Mouse (Mus musculus) kidney, embryonic 16.5 days (tissue): Measurements from ENCODE around the gene Bri3. TPM values are rescaled to one million over a fixed set of nuclear protein-coding genes. Genes with fewer than 3 reads are reported as not detected.

Source experiments
- ATAC-seq: fragments of 200-750 bp; cut with Nextera tagmentation; 2 replicates; pipeline ENCODE4 v1.8.0; 2017; ENCODE audit warnings: moderate TSS enrichment; ENCODE audit not compliant: low FRiP score, low TSS enrichment
- H3K27ac ChIP-seq: fragments of 300-500 bp; sonication (generic); 2 replicates; pipeline ENCODE4 v1.5.1; 2014; ENCODE audit warnings: low read length
- H3K27me3 ChIP-seq: fragments of 300-500 bp; sonication (generic); 2 replicates; pipeline ENCODE4 v1.6.1; 2014; ENCODE audit warnings: low read length, control low read depth, mixed read lengths; ENCODE audit not compliant: insufficient read depth
- H3K36me3 ChIP-seq: fragments of 300-500 bp; sonication (generic); 2 replicates; pipeline ENCODE4 v1.6.1; 2014; ENCODE audit warnings: low read length, control low read depth, mixed read lengths; ENCODE audit not compliant: insufficient read depth
- H3K4me1 ChIP-seq: fragments of 300-500 bp; sonication (generic); 2 replicates; pipeline ENCODE4 v1.6.1; 2014; ENCODE audit warnings: low read length, control low read depth, mixed read lengths; ENCODE audit not compliant: insufficient read depth
- H3K4me2 ChIP-seq: fragments of 300-500 bp; sonication (generic); replicated peaks from 2 replicates; pipeline ENCODE4 v1.6.1; 2014; ENCODE audit warnings: low read depth, low read length
- H3K4me3 ChIP-seq: fragments of 300-500 bp; sonication (generic); 2 replicates; pipeline ENCODE4 v1.5.1; 2014; ENCODE audit warnings: mild to moderate bottlenecking, low read length
- H3K9ac ChIP-seq: fragments of 300-500 bp; sonication (generic); replicated peaks from 2 replicates; pipeline ENCODE4 v1.6.1; 2014; ENCODE audit warnings: low read length
- H3K9me3 ChIP-seq: fragments of 300-500 bp; sonication (generic); 2 replicates; pipeline ENCODE4 v1.6.1; 2016; ENCODE audit warnings: low read length, control low read depth
- WGBS: fragments of 180-500 bp; shearing (Covaris S2); extraction: QIAGEN DNeasy Blood & Tissue Kit; methylation state at CpG from one replicate; pipeline ENCODE4 v1.1.7; 2014; 5-methylcytosine and 5-hydroxymethylcytosine counted together
- polyA plus RNA-seq: library from polyadenylated mRNA; unstranded; fragments of >200 nt; fragmentation: Nextera tagmentation; extraction: Ambion mirVana; gene quantifications from 2 replicates; pipeline ENCODE4 v1.2.1, GENCODE M21; 2015

Gene Bri3
- polyA plus RNA-seq, 1 experiment from 2014 or later: 112 TPM

- Histone ChIP-seq H3K36me3 (peaks cover 13% of the 10 kb centered on the region; the same call in 1 of the 2 replicates), H3K4me1 (peaks cover 58% of the 10 kb centered on the region), H3K4me2 (peak overlapping the region; percentile 68), H3K9ac (peak overlapping the region; percentile 97), H3K27me3 (no peaks in the 10 kb centered on the region), H3K9me3 (no peaks in the 10 kb centered on the region), H3K4me3 (peak overlapping the region; percentile 91), H3K27ac (peak overlapping the region; percentile 95)
- 57% methylated on average over 3 of the region's 3 CpGs for WGBS
- ATAC-seq: no peak
Observed at GRCm38 (mm10) chr5:144257451-144258110, 13.3 kb downstream of the Bri3 start.

GRCm38 (mm10) chr5:144258131-144258611, 13.9 kb downstream of the Bri3 start:
- peak overlapping the region; percentile 97 for H3K9ac ChIP-seq
- peaks cover 61% of the 10 kb centered on the region for H3K4me1 ChIP-seq
- H3K36me3 ChIP-seq: peaks cover 17% of the 10 kb centered on the region; the same call in 1 of the 2 replicates
- no peaks in the 10 kb centered on the region for H3K9me3 ChIP-seq
- peak overlapping the region; percentile 68 for H3K4me2 ChIP-seq
- H3K4me3 ChIP-seq: peak overlapping the region; percentile 91
- WGBS: 15% methylated on average over 14 of the region's 14 CpGs
- H3K27ac ChIP-seq: peak overlapping the region; percentile 41
- ATAC-seq: no peak
- no peaks in the 10 kb centered on the region for H3K27me3 ChIP-seq

- Histone ChIP-seq H3K36me3 (peaks cover 18% of the 10 kb centered on the region; the same call in 1 of the 2 replicates), H3K4me2 (peak overlapping the region; percentile 68), H3K4me3 (peak overlapping the region; percentile 91), H3K27ac (peak overlapping the region; percentile 41), H3K9me3 (no peaks in the 10 kb centered on the region), H3K4me1 (peaks cover 65% of the 10 kb centered on the region), H3K9ac (peak overlapping the region; percentile 97), H3K27me3 (no peaks in the 10 kb centered on the region)
- ATAC-seq: no peak
- WGBS: 31% methylated on average over 2 of the region's 2 CpGs
Observed at GRCm38 (mm10) chr5:144258687-144259086, 14.4 kb downstream of the Bri3 start.

- 55% methylated on average over 6 of the region's 6 CpGs for WGBS
Observed at GRCm38 (mm10) chr5:144259228-144259627, 15.0 kb downstream of the Bri3 start.

GRCm38 (mm10) chr5:144260464-144260863, 16.2 kb downstream of the Bri3 start:
- 76% methylated on average over 8 of the region's 8 CpGs for WGBS
- Histone ChIP-seq H3K9me3 (no peaks in the 10 kb centered on the region), H3K36me3 (peaks cover 29% of the 10 kb centered on the region; the same call in 1 of the 2 replicates), H3K27me3 (no peaks in the 10 kb centered on the region), H3K4me3 (no peak overlapping the region), H3K27ac (no peak overlapping the region), H3K9ac (no peak overlapping the region), H3K4me1 (peaks cover 58% of the 10 kb centered on the region), H3K4me2 (no peak overlapping the region)
- no peak for ATAC-seq

More at GRCm38 (mm10) chr5:144259228-144259627, 15.0 kb downstream of the Bri3 start:
- Histone ChIP-seq H3K4me3 (peak overlapping the region; percentile 91), H3K27me3 (no peaks in the 10 kb centered on the region), H3K4me1 (peaks cover 61% of the 10 kb centered on the region), H3K9me3 (no peaks in the 10 kb centered on the region), H3K27ac (peak overlapping the region; percentile 41; the same call in 1 of the 2 replicates), H3K36me3 (peaks cover 19% of the 10 kb centered on the region; the same call in 1 of the 2 replicates), H3K4me2 (peak overlapping the region; percentile 68), H3K9ac (peak overlapping the region; percentile 97)
- ATAC-seq: no peak

GRCm38 (mm10) chr5:144261309-144261708, 17.1 kb downstream of the Bri3 start:
- ATAC-seq: no peak
- H3K4me1 ChIP-seq: peaks cover 58% of the 10 kb centered on the region
- H3K9ac ChIP-seq: no peak overlapping the region; the same call in 1 of the 2 replicates
- H3K36me3 ChIP-seq: peaks cover 36% of the 10 kb centered on the region
- no peak overlapping the region for H3K4me2 ChIP-seq
- WGBS: 81% methylated on average over 9 of the region's 9 CpGs
- H3K27ac ChIP-seq: no peak overlapping the region
- H3K9me3 ChIP-seq: no peaks in the 10 kb centered on the region
- H3K27me3 ChIP-seq: no peaks in the 10 kb centered on the region
- H3K4me3 ChIP-seq: no peak overlapping the region

GRCm38 (mm10) chr5:144261829-144262228, 17.6 kb downstream of the Bri3 start:
- Histone ChIP-seq H3K36me3 (peaks cover 42% of the 10 kb centered on the region), H3K9me3 (no peaks in the 10 kb centered on the region), H3K27ac (no peak overlapping the region), H3K27me3 (no peaks in the 10 kb centered on the region), H3K4me1 (peaks cover 55% of the 10 kb centered on the region), H3K9ac (no peak overlapping the region), H3K4me2 (no peak overlapping the region), H3K4me3 (no peak overlapping the region)
- ATAC-seq: no peak
- 82% methylated on average over 5 of the region's 5 CpGs for WGBS

- H3K27me3 ChIP-seq: no peaks in the 10 kb centered on the region
- no peak overlapping the region for H3K9ac ChIP-seq
- no peak overlapping the region for H3K27ac ChIP-seq
- no peak for ATAC-seq
- 57% methylated on average over 9 of the region's 9 CpGs for WGBS
- H3K4me2 ChIP-seq: no peak overlapping the region
- no peak overlapping the region for H3K4me3 ChIP-seq
- H3K4me1 ChIP-seq: peaks cover 42% of the 10 kb centered on the region
- H3K9me3 ChIP-seq: no peaks in the 10 kb centered on the region
- H3K36me3 ChIP-seq: peaks cover 49% of the 10 kb centered on the region
Observed at GRCm38 (mm10) chr5:144263082-144263481, 18.8 kb downstream of the Bri3 start.

GRCm38 (mm10) chr5:144263496-144263895, 19.3 kb downstream of the Bri3 start:
- no peaks in the 10 kb centered on the region for H3K9me3 ChIP-seq
- H3K4me2 ChIP-seq: no peak overlapping the region
- no peak overlapping the region for H3K4me3 ChIP-seq
- WGBS: 77% methylated on average over 13 of the region's 13 CpGs
- no peak overlapping the region for H3K27ac ChIP-seq
- no peaks in the 10 kb centered on the region for H3K27me3 ChIP-seq
- H3K9ac ChIP-seq: no peak overlapping the region
- H3K36me3 ChIP-seq: peaks cover 49% of the 10 kb centered on the region
- H3K4me1 ChIP-seq: peaks cover 38% of the 10 kb centered on the region
- no peak for ATAC-seq
